Mouse (Mus musculus) adrenal gland, adult (tissue): ENCODE results near the gene Dtnb.
A peak's percentile ranks its signal among the peaks of the same experiment; 100 is the strongest.

Experiments
- DNase-seq, 2 experiments: peaks; one replicate each; pipeline ENCODE4 v3.0.0; 2022 to 2023; ENCODE audit warnings: low spot score in 1 of 2; ENCODE audit not compliant: inconsistent age in 2 of 2

Gene Dtnb

DNA sequence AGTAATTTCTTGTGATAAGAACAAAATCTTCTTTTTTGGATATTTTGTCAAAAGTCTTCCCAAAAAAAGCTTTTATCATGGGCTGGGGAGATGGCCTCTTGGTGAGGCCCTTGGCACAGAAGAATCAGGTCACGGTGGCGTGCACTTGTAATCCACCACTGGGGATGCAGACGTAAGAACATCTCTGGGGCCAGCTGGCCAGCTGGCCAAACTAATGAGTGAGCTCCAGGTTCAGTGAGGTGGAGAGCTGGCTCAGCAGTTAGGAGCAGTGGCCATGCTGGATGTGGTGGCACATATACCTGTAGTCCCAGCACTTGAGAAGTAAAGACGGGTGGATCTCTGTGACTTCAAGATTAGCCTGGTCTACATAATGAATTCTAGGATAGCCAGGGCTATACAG is 196.2 kb downstream of the Dtnb start:
- no peak for DNase-seq

GRCm38 (mm10) chr12:3770546-3770945 is 198.4 kb downstream of the Dtnb start:
- no peak for DNase-seq

- no peak for DNase-seq
Observed at GRCm38 (mm10) chr12:3771080-3771479, 198.9 kb downstream of the Dtnb start.

DNA sequence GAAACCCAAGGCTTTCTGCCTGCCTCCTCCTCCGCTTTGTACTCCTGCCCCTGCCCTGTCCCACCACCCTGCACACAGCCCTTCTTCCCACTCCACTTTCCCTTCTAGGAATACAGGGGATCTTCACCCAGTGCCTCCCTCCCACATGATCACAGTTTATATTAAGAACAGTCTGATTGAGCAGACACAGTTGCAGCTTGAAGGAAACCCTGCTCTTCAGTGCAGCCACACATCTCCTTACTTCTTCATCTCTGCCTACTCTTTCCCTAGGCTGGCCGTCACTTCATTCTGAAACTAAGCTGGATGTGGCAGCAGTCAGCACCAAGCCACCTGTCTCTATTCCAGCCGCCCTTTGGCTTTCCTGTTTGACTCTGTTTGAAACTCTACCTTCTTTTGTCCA is 201.5 kb downstream of the Dtnb start:
- no peak for DNase-seq

GRCm38 (mm10) chr12:3776015-3776414 is 203.8 kb downstream of the Dtnb start:
- no peak for DNase-seq

GRCm38 (mm10) chr12:3777682-3778081 is 205.5 kb downstream of the Dtnb start:
- DNase-seq = no peak

- no peak for DNase-seq
Observed at GRCm38 (mm10) chr12:3778286-3778685, 206.1 kb downstream of the Dtnb start.

DNA sequence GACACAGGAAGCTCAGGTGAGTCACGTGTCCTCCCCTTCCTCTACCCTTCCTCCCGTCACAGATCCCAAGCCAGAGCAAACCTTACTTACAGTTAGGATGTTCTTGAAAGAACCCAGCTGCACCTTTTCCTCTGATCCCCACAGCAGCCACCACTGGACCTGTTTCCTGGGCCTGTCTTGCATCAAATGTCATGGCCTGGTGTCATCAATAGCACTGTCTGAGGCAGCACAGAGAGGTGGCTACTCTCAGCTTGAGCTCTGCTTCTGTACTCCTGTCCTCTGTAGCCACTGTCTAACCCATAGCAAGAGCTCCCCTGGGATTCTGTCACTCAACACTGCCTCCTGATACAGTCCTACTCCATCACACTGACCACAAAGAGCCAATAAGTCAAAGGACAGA is 207.5 kb downstream of the Dtnb start:
- peak in 1 of 2 experiments; percentile 63 for DNase-seq

DNA sequence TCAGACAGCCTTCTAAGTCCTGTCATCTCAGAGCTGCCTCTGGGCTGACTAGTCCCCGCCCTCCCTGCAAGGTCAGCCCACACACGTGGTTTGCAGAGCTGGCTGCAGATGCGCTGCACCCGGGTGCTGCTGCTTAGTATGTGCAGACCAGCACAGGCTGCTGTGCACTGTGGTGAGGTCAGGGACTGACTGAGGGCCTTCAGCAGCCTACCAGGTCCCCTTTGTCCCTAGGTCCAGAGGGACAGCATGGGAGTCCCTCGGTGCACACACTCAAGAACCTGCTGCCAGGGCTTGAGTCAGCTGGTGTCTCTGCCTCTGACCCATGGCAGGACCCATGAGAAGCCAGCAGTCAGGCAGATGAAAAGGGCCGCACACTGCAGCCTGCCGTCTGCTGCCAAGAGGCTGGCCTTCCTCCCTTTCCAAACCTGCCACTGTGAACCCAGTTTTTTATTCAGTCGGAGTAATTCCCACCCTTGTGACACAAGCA is 208.3 kb downstream of the Dtnb start:
- peak; percentile 91 to 96 for DNase-seq

DNA sequence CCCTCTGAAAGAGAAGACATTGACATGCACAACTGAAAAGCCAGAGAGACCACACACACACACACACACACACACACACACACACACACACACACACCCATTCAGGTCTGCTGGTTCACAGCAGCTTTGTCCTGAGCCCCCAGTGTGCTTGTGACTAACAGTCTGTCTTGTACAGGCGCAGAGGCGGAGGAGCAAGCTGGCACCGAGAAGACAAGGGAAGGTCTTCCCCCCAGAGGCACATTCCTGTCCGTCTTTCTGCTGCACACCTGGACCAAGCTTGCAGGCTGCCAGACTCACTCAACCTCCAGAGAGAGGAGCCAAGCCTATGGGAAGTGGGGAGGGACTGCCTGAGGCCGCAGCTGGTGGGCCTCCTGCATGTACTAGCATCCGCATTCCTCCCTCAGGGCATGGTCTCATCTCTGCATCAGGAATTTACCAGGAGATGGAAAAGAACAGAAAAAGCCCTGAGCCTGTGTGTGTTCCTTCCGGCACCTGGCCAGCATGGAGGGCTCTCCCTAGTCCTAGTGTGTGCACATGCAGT is 208.8 kb downstream of the Dtnb start:
- peak; percentile 56 to 82 for DNase-seq

DNA sequence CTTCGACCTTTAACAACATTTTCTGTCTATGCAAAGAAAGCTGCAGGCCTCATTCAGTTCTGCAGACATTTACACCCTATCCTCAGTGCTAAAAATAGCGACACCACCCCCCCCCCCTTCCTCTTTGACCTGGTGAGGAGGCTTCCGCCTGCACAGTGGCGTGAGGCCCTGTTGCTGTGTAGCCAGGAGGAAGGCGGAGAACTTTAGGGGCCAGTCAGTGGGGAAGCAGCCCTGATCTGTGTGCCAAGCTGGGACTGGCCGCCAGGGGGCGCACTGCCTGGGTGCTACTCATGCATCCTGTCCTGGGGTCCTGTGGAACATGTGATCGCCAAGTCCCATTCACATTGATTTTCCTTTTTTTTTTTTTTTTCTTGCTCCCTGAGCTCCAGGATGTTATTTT is 209.3 kb downstream of the Dtnb start:
- peak; percentile 90 to 96 for DNase-seq

GRCm38 (mm10) chr12:3783196-3783825 is 211.1 kb downstream of the Dtnb start:
- DNase-seq = no peak

DNA sequence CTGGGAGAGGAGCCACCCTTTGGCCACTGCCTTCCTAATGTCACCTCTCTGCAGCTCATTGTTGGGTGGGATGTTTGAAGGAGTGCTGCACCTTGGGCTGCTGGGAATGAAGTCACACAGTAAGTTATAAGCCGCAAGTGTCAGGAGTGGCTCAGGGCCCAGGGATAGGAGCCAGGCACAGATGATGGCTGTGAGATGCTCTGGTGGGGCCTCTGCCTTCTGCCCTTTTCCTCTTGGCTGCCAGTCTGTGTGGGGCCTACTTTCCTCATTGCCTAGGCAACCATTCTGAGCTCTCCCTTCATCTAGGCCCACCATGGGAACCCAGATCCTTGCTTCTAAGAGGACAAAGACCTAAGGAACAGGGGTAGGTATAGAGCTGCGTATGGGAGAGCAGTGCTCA is 212.1 kb downstream of the Dtnb start:
- DNase-seq = no peak

DNA sequence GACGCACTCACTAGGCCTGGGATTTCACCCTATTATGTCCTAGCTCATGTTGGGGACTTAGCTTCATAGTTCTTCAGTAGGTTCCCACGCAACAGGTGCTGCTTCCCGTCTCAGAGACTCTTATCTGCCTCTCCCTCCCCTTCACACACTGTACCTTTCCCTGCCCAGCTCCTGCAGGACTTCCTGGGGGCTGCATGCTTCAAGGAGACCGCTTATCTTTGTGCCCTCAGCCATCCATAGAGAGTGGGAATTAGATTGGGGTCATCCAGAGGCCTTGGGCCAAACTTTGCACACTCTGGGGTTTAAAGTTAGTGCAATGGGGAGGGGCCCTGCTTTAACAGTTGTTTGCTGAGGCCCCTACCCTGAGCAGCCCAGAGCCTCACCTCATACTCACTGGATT is 212.5 kb downstream of the Dtnb start:
- DNase-seq = no peak

DNA sequence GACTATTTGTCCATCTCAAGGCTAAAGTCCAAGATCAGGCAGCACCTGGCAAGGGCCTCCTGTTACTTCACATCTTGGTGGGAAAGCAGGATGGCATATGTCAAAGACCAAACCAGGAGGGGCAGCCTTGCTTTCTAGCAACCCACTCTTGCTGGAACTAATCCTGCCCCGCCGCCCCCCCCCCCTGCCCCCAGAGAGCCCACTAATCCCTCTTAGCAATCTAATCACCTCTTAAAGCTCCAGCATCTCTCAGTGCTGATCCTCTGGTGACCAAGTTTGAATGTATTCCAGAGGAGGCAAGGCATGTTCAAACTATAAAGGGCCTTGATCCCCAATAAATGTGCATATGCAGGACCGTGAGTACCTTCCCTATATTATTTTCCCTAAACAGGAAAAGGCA is 214.9 kb downstream of the Dtnb start:
- no peak for DNase-seq

DNA sequence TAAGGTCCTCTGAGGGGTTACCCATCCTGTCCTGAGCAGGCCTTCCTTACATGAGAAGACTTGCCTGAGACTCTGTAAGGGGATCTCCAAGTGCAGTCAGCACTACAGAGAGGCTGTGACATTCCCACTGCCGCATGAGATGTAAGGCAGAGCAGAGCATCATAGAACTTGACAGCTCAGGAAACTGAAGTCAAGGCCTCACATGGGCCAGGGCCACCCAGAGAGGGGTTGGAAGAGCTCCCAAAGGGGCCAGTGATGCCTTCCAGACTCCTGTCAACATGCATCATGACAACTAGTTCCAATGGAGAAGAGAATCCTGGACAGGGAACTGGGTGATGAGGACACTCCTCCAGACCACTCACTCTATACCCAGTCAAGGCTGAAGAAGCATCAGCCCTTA is 215.4 kb downstream of the Dtnb start:
- peak in 1 of 2 experiments; percentile 78 for DNase-seq

- DNase-seq = peak in 1 of 2 experiments; percentile 77
Observed at GRCm38 (mm10) chr12:3788421-3789051, 216.4 kb downstream of the Dtnb start.

DNA sequence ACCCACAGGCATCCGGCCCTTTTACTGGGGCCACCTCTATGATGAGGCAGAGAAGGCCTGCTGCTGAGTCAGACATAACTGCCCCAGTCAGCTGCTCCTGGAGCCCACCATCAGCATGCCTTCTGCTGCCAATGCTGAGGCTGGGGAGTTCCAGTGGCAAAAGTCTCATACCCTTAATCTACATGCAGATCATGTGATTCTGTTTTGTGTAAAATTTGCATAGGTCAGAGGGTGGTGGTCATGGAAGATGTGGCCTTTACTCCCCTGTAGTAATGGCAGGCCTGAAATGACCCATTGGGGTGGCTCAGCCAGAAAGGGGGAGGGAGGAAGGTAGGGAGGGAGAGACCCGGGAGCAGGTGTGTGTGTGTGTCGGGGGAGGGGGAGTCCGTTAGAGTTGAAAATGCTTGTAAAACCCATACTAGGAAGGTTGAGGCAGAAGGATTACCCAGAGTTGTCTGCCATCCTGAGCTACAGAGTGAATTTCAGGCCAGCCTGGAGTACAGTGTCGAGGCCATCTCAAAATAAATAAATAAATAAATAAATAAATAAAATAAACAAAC is 217.5 kb downstream of the Dtnb start:
- DNase-seq = no peak

DNA sequence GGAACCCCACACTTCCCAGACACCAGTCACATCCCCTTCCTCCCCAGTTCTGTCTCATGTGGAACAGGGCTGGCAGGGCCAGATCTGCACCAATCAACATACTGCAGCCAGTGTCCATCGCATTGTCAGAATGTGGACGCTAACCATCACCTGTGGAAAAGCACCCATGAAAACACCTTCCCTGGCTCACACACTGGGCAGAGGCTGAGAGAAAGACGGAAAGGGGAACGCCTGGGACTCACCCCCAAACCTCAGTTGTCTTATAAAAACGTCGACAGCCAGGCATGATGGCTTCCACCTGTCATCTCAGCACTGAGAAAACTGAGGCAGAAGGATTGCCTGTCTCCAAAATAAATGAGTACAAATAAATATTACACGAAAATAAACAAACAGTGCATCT is 219.1 kb downstream of the Dtnb start:
- peak in 1 of 2 experiments; percentile 60 for DNase-seq

GRCm38 (mm10) chr12:3791732-3792131 is 219.6 kb downstream of the Dtnb start:
- peak; percentile 95 to 98 for DNase-seq

- no peak for DNase-seq
Observed at GRCm38 (mm10) chr12:3792248-3792647, 220.1 kb downstream of the Dtnb start.

DNA sequence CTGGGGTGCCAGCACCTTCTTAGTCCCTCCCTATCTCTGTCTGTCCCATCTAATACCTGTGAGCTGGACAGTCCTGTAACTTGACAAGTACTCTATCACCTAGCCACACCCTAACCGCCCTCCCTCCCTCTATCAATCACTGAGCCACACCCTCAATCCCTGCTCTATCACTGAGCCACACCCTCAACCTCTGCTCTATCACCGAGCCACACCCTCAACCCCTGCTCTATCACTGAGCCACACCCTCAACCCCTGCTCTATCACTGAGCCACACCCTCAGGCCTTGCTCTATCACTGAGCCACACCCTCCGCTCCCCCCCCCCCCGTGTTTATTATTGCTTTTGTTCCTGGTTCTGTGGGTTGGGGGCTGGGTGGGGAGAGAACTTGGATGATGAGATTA is 223.4 kb downstream of the Dtnb start:
- DNase-seq = no peak
